Mouse (Mus musculus): ENCODE results near the gene Stx8.

The Stx8 gene

GRCm38 (mm10) chr11:67965905-67966878 lies at the start of gene Stx8:
TSS of gene Stx8 (plus strand) at chr11:67966193.
- peak; percentile 90 for DNase-seq (ENCODE audit: low spot score)

- no peak for DNase-seq (ENCODE audit: low spot score)
Observed at GRCm38 (mm10) chr11:67917126-67917525, 48.9 kb upstream of the Stx8 start.

GRCm38 (mm10) chr11:67919593-67919992 lies 46.4 kb upstream of the Stx8 start:
- no peak for DNase-seq (ENCODE audit: low spot score)

- DNase-seq (ENCODE audit: low spot score), result no peak
Observed at GRCm38 (mm10) chr11:67920226-67920960, 45.6 kb upstream of the Stx8 start.

GRCm38 (mm10) chr11:67921091-67921826 lies 44.7 kb upstream of the Stx8 start:
- no peak for DNase-seq (ENCODE audit: low spot score)

GRCm38 (mm10) chr11:67921827-67922754 lies 43.9 kb upstream of the Stx8 start, which contains the start of gene Usp43:
TSS of gene Usp43 (minus strand) at chr11:67922153.
- DNase-seq (ENCODE audit: low spot score), result no peak

GRCm38 (mm10) chr11:67922755-67923125 lies 43.3 kb upstream of the Stx8 start:
- DNase-seq (ENCODE audit: low spot score), result no peak

GRCm38 (mm10) chr11:67923720-67924119 lies 42.3 kb upstream of the Stx8 start:
- no peak for DNase-seq (ENCODE audit: low spot score)

GRCm38 (mm10) chr11:67925000-67925399 lies 41.0 kb upstream of the Stx8 start:
- DNase-seq (ENCODE audit: low spot score), result no peak

GRCm38 (mm10) chr11:67926348-67927055 lies 39.5 kb upstream of the Stx8 start:
- DNase-seq (ENCODE audit: low spot score), result no peak

GRCm38 (mm10) chr11:67932156-67932555 lies 33.8 kb upstream of the Stx8 start:
- no peak for DNase-seq (ENCODE audit: low spot score)

GRCm38 (mm10) chr11:67948229-67948628 lies 17.8 kb upstream of the Stx8 start:
- no peak for DNase-seq (ENCODE audit: low spot score)

GRCm38 (mm10) chr11:67949475-67949874 lies 16.5 kb upstream of the Stx8 start:
- peak; percentile 58 for DNase-seq (ENCODE audit: low spot score)

- DNase-seq (ENCODE audit: low spot score), result no peak
Observed at GRCm38 (mm10) chr11:67953604-67954003, 12.4 kb upstream of the Stx8 start.

- DNase-seq (ENCODE audit: low spot score), result no peak
Observed at GRCm38 (mm10) chr11:67954413-67954812, 11.6 kb upstream of the Stx8 start.

- peak; percentile 20 for DNase-seq (ENCODE audit: low spot score)
Observed at GRCm38 (mm10) chr11:67964110-67964509, 1.9 kb upstream of the Stx8 start.

GRCm38 (mm10) chr11:67965242-67965883 lies 630 bp upstream of the Stx8 start, which contains the start of gene Cfap52:
TSS of gene Cfap52 (minus strand) at chr11:67965651.
- peak; percentile 79 for DNase-seq (ENCODE audit: low spot score)

- DNase-seq (ENCODE audit: low spot score), result no peak
Observed at GRCm38 (mm10) chr11:67967831-67968230, 1.8 kb downstream of the Stx8 start.

GRCm38 (mm10) chr11:67972606-67973005 lies 6.6 kb downstream of the Stx8 start:
- DNase-seq (ENCODE audit: low spot score), result no peak

GRCm38 (mm10) chr11:67973225-67973624 lies 7.2 kb downstream of the Stx8 start:
- DNase-seq (ENCODE audit: low spot score), result no peak
